Mouse (Mus musculus) stomach, embryonic 15.5 days (tissue): ENCODE data around the gene Gm49393. TPM values are rescaled to one million over a fixed set of nuclear protein-coding genes. Genes with fewer than 3 reads are reported as not detected.
A peak's percentile ranks its signal among the peaks of the same experiment; 100 is the strongest.

Source experiments
- ATAC-seq: fragments of 200-750 bp; cut with Nextera tagmentation; 2 replicates; pipeline ENCODE4 v1.8.0; 2017; ENCODE audit warnings: low read depth, moderate number of reproducible peaks, moderate TSS enrichment; ENCODE audit not compliant: insufficient read depth, low FRiP score
- H3K27ac ChIP-seq: fragments of 300-500 bp; sonication (generic); 2 replicates; pipeline ENCODE4 v1.5.1; 2015; ENCODE audit warnings: mild to moderate bottlenecking, inconsistent platforms
- H3K27me3 ChIP-seq: fragments of 300-500 bp; sonication (generic); replicated peaks from 2 replicates; pipeline ENCODE4 v1.6.1; 2015; ENCODE audit warnings: inconsistent platforms
- H3K36me3 ChIP-seq: fragments of 300-500 bp; sonication (generic); 2 replicates; pipeline ENCODE4 v1.6.1; 2015; ENCODE audit warnings: inconsistent platforms
- H3K4me1 ChIP-seq: fragments of 300-500 bp; sonication (generic); 2 replicates; pipeline ENCODE4 v1.6.1; 2015; ENCODE audit warnings: inconsistent platforms
- H3K4me2 ChIP-seq: fragments of 300-500 bp; sonication (generic); 2 replicates; pipeline ENCODE4 v1.6.1; 2015; ENCODE audit warnings: mild to moderate bottlenecking, inconsistent platforms
- H3K4me3 ChIP-seq: fragments of 300-500 bp; sonication (generic); replicated peaks from 2 replicates; pipeline ENCODE4 v1.5.1; 2015; ENCODE audit warnings: inconsistent platforms
- H3K9ac ChIP-seq: fragments of 300-500 bp; sonication (generic); 2 replicates; pipeline ENCODE4 v1.6.1; 2015; ENCODE audit warnings: inconsistent platforms
- H3K9me3 ChIP-seq: fragments of 300-500 bp; sonication (generic); 2 replicates; pipeline ENCODE4 v1.6.1; 2016; ENCODE audit warnings: inconsistent platforms
- WGBS: fragments of 180-500 bp; shearing (Covaris S2); methylation state at CpG from one replicate; pipeline ENCODE4 v1.1.7; 2015; 5-methylcytosine and 5-hydroxymethylcytosine counted together
- polyA plus RNA-seq: library from polyadenylated mRNA; unstranded; fragments of >200 nt; fragmentation: Nextera tagmentation; extraction: Ambion mirVana; gene quantifications from 2 replicates; pipeline ENCODE4 v1.2.1, GENCODE M21; 2015

The Gm49393 gene
- polyA plus RNA-seq, 1 experiment from 2014 or later = not detected

GRCm38 (mm10) chr13:60848241-60849120 is 86.9 kb downstream of the Gm49393 start:
- peak overlapping the region; percentile 35; the same call in 1 of the 2 replicates for H3K27ac ChIP-seq
- 80% methylated on average over 4 of the region's 4 CpGs for WGBS
- H3K36me3 ChIP-seq = no peaks in the 10 kb centered on the region
- no peaks in the 10 kb centered on the region for H3K4me1 ChIP-seq
- no peak for ATAC-seq
- no peak overlapping the region for H3K4me2 ChIP-seq
- H3K4me3 ChIP-seq = no peak overlapping the region
- no peaks in the 10 kb centered on the region for H3K27me3 ChIP-seq
- no peaks in the 10 kb centered on the region for H3K9me3 ChIP-seq
- H3K9ac ChIP-seq = no peak overlapping the region

DNA sequence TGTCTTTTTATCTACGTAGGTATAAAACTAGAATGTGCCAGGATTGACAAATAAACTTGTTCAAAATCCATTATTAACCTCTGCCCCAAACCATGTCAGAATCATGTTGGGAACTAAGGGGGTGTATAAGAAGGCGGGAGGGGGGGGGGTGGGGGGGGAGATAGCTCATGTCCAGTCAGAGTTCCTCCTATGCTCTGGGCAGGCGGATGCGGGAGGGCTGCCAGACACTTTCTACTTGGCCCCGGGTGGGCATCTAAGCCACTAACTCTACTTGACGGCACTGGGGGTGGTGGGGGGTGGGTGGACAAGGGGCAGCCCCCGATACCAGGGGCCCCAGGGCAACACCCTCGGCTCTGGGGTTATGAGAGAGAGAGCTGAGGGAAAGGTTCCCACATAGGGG is 92.2 kb downstream of the Gm49393 start:
- no peak overlapping the region for H3K4me3 ChIP-seq
- H3K9me3 ChIP-seq = no peaks in the 10 kb centered on the region
- no peak overlapping the region for H3K9ac ChIP-seq
- H3K36me3 ChIP-seq = no peaks in the 10 kb centered on the region
- no peak overlapping the region for H3K4me2 ChIP-seq
- H3K27ac ChIP-seq = no peak overlapping the region
- WGBS = 87% methylated on average over 8 of the region's 8 CpGs
- H3K27me3 ChIP-seq = no peaks in the 10 kb centered on the region
- H3K4me1 ChIP-seq = no peaks in the 10 kb centered on the region
- no peak for ATAC-seq

GRCm38 (mm10) chr13:60842703-60843102 is 92.7 kb downstream of the Gm49393 start:
- Histone ChIP-seq H3K36me3 (no peaks in the 10 kb centered on the region), H3K27me3 (no peaks in the 10 kb centered on the region), H3K9me3 (no peaks in the 10 kb centered on the region), H3K9ac (no peak overlapping the region), H3K27ac (no peak overlapping the region), H3K4me2 (no peak overlapping the region), H3K4me1 (no peaks in the 10 kb centered on the region), H3K4me3 (no peak overlapping the region)
- 68% methylated on average over 6 of the region's 6 CpGs for WGBS
- ATAC-seq = no peak

DNA sequence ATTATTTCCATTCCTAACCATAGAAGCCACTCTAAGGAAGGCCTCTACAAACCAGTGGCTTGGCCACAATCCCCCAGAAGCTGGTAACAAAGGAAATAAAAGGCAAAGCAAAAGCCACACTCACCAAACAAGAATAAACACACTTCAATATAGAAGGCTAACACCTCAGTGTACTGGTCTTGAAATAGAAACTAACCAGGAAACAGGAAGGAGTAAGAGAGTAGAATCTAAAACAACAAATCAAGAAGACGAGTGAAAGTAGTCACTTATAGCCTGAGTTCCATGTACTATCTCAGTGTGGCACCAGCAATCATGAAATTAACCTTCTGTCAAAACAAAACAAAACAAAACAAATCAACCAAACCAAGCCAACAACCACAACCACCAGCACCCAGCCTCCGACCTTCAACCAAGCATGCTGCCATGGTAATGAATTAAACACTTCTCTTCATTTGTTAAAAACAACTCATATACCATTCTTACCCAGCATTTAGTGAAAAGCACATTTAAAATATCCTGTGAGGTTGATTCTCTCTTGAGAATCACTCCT is 96.0 kb downstream of the Gm49393 start:
- ATAC-seq = no peak
- Histone ChIP-seq H3K36me3 (no peaks in the 10 kb centered on the region), H3K27ac (no peak overlapping the region), H3K27me3 (no peaks in the 10 kb centered on the region), H3K9me3 (no peaks in the 10 kb centered on the region), H3K4me2 (no peak overlapping the region), H3K4me3 (no peak overlapping the region), H3K9ac (no peak overlapping the region), H3K4me1 (no peaks in the 10 kb centered on the region)
- WGBS = 61% methylated on average over 2 of the region's 2 CpGs

DNA sequence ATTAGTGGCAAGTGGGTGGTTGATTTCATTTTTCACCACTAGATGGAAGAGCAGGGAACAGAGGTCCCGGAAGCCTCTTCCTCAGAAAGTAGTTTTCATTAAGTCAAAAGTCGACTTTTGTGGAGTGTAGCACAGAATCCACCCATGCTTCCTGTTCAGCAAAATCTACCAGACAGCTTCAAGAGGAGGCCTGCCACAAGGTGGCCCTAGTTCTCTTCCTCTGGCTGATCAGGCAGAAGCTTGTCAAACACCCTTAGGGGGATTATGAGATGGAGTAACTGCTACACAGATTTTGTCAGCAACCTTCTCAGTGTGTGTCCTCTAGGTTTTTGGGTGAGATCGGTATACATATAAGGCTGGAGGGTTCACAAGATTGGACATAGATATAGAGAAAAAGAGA is 109.3 kb downstream of the Gm49393 start:
- ATAC-seq = no peak
- no peak overlapping the region for H3K9ac ChIP-seq
- no peaks in the 10 kb centered on the region for H3K36me3 ChIP-seq
- H3K27me3 ChIP-seq = no peaks in the 10 kb centered on the region
- H3K4me2 ChIP-seq = no peak overlapping the region
- no peak overlapping the region for H3K27ac ChIP-seq
- H3K9me3 ChIP-seq = no peaks in the 10 kb centered on the region
- H3K4me1 ChIP-seq = no peaks in the 10 kb centered on the region
- WGBS = 47% methylated on average over 3 of the region's 3 CpGs
- H3K4me3 ChIP-seq = no peak overlapping the region

DNA sequence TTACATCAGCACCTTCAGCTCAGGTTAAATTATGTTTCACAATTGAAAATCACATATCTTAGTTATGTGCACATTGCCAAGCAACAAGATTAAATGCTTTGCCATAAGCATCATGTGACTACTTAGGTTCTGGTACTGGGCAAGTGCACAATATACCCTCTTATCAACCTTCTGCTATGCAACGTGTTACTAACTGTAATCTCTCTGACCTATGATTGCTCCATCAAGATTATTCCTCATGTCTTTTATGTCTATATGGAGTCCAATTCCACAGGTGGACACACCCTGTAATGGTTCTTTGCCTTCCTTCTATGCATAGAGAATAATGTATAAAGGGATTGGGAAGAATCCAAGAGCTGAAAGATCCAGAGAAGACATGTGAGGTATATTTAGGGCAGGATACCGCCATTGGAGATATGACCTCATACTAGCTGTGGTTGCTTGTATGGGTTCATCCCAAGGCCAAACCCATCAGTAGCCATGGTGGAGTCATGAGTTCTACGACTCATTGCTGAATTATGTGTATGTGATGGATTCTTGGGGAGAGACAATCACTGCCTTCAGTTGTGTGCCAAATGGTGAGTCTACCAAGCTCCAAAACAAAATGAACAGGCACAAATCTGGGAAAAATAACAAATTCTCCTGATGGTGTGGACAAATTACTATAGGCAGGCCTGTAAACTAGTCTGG is 114.8 kb downstream of the Gm49393 start:
- Histone ChIP-seq H3K4me2 (no peak overlapping the region), H3K36me3 (no peaks in the 10 kb centered on the region), H3K4me1 (no peaks in the 10 kb centered on the region), H3K27ac (no peak overlapping the region), H3K9ac (no peak overlapping the region), H3K27me3 (no peaks in the 10 kb centered on the region), H3K4me3 (no peak overlapping the region), H3K9me3 (no peaks in the 10 kb centered on the region)
- WGBS = 59% methylated on average over 3 of the region's 3 CpGs
- no peak for ATAC-seq

- H3K4me2 ChIP-seq = no peak overlapping the region
- H3K9me3 ChIP-seq = no peaks in the 10 kb centered on the region
- no peak overlapping the region for H3K9ac ChIP-seq
- WGBS = 9% methylated on average over 7 of the region's 7 CpGs
- no peak overlapping the region for H3K27ac ChIP-seq
- no peak overlapping the region for H3K4me3 ChIP-seq
- H3K27me3 ChIP-seq = no peaks in the 10 kb centered on the region
- H3K36me3 ChIP-seq = no peaks in the 10 kb centered on the region
- no peaks in the 10 kb centered on the region for H3K4me1 ChIP-seq
- no peak for ATAC-seq
Measured at GRCm38 (mm10) chr13:60819469-60819868, 115.9 kb downstream of the Gm49393 start.

DNA sequence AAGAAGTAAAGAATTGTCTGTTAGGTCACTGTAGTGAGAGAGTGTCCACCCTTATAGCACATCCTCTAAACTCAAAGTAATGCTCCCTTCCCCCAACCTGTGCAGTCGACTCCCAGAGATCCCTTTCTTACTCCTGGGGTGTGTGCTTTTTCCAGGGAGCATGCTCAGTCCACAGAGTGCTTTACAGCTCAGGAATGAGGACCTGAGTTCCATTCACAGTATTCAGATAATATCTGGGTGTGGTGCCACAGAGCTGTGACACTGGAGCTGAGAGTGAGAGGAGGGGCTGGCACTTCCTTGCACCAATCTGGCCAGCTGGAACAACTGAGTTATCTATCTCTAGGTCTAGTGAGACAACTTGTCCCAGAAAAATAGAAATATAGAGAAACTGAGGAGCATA is 121.7 kb downstream of the Gm49393 start:
- Histone ChIP-seq H3K4me3 (no peak overlapping the region), H3K36me3 (no peaks in the 10 kb centered on the region), H3K27ac (no peak overlapping the region), H3K4me2 (no peak overlapping the region), H3K9ac (no peak overlapping the region), H3K4me1 (no peaks in the 10 kb centered on the region), H3K27me3 (no peaks in the 10 kb centered on the region), H3K9me3 (no peaks in the 10 kb centered on the region)
- 45% methylated on average over 1 of the region's 1 CpGs for WGBS
- ATAC-seq = no peak

DNA sequence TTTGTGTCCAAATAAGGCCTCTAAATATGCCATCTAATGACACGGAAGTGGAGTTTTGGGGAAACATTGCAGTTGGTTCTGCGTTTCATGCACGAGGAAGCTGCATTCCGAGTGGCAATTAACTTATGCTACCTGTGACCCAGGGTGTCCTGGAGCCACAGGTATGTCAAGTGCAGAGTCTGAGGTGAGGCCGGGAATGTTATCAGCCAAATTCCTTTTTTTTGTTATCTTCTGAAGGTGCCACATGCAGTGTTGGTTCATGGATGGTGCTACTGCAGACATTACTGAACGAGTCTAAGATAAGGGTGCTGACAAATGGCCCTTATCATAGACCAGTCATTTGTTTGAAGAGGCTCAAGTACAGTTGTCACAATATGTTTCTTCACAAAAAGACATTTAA is 122.6 kb downstream of the Gm49393 start:
- ATAC-seq = no peak
- Histone ChIP-seq H3K36me3 (no peaks in the 10 kb centered on the region), H3K9me3 (no peaks in the 10 kb centered on the region)

DNA sequence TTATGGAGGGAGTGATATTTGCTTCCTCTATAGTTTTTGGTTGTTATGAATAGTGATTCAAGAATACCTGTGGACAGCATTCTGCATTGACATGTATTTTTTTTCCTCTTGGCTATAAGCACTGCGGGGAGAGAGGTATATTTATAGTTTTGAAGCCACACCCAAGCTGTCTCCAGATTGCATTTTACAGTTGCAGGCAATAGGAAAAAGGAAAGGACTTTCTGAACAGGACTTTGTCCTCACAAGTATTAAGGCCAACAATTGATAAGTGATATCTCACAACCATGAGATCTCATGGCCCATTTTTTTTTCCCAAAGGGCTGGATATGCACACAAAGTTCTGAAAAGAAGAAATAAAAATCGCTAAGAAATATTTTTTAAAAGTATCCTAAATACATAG is 125.7 kb downstream of the Gm49393 start:
- no peak overlapping the region for H3K4me3 ChIP-seq
- H3K27ac ChIP-seq = no peak overlapping the region
- H3K36me3 ChIP-seq = no peaks in the 10 kb centered on the region
- ATAC-seq = no peak
- no peaks in the 10 kb centered on the region for H3K9me3 ChIP-seq
- no peak overlapping the region for H3K4me2 ChIP-seq
- no peak overlapping the region for H3K9ac ChIP-seq
- WGBS = 69% methylated on average over 2 of the region's 2 CpGs
- H3K27me3 ChIP-seq = no peaks in the 10 kb centered on the region
- no peaks in the 10 kb centered on the region for H3K4me1 ChIP-seq

More for the DNA sequence above, 122.6 kb downstream of the Gm49393 start:
- no peak overlapping the region for H3K4me3 ChIP-seq
- no peak overlapping the region for H3K9ac ChIP-seq
- no peak overlapping the region for H3K27ac ChIP-seq
- no peaks in the 10 kb centered on the region for H3K4me1 ChIP-seq
- no peak overlapping the region for H3K4me2 ChIP-seq
- WGBS = 68% methylated on average over 6 of the region's 6 CpGs
- no peaks in the 10 kb centered on the region for H3K27me3 ChIP-seq
